Comparison of ENCODE assay signal across 25 mouse cellular contexts in genomic region chr16:86860828-86861227, GRCm38 (mm10).
DNase-seq lines count a peak whose midpoint lies in the region; ATAC-seq and TF ChIP-seq lines count a peak whose summit lies in the region.
"Had no signal": no experiment of that assay in that cellular context is flagged by ENCODE, and none has a peak within 500 bp of the region (broad histone marks: within the 10 kb centered on the region; RNA-seq: fewer than 3 reads in every experiment).

No protein-coding gene starts in this region.

- H3K9me3 ChIP-seq in forebrain, embryonic 14.5 days (replicated peaks; ENCODE audit: control insufficient read depth, low read length), result no peaks in the 10 kb centered on the region
- no peaks in the 10 kb centered on the region for H3K9me3 ChIP-seq in forebrain, embryonic 12.5 days
- H3K9me3 ChIP-seq in forebrain, postnatal 0 days (ENCODE audit: low read length), result no peaks in the 10 kb centered on the region
- no peaks in the 10 kb centered on the region for H3K9me3 ChIP-seq in forebrain, embryonic 11.5 days (ENCODE audit: control insufficient read depth, low read length)
- H3K9me3 ChIP-seq: embryonic facial prominence, embryonic 13.5 days; embryonic facial prominence, embryonic 15.5 days; forebrain, embryonic 13.5 days; G1E had no signal

- DNase-seq in forebrain, embryonic 14.5 days (ENCODE audit: low spot score), result peak; percentile 13
- no peak for DNase-seq in forebrain, postnatal 0 days
- DNase-seq in forebrain, embryonic 11.5 days (ENCODE audit: low spot score), result no peak
- no peak for DNase-seq in adrenal gland, adult (ENCODE audit: inconsistent age in 2 of 2, low spot score in 1 of 2)
- DNase-seq: adrenal gland, adult 2 months; adrenal gland, postnatal 10 days; adrenal gland, postnatal 25 days; B cell, adult 2 months; cerebellum, adult 11 months; cerebellum, adult 18-20 months; cerebellum, adult 8-10 months; cerebellum, adult 9-11 months; cerebellum, postnatal 14 days; cerebellum, postnatal 36 days; embryo, embryonic 11 days had no signal

- H3K4me3 ChIP-seq in forebrain, embryonic 14.5 days (ENCODE audit: low read depth, low read length), result no peak overlapping the region
- no peak overlapping the region for H3K4me3 ChIP-seq in forebrain, embryonic 12.5 days (replicated peaks)
- H3K4me3 ChIP-seq in forebrain, postnatal 0 days (ENCODE audit: low read depth, low read length), result no peak overlapping the region
- H3K4me3 ChIP-seq in forebrain, embryonic 11.5 days (ENCODE audit: low read depth, low read length), result no peak overlapping the region
- H3K4me3 ChIP-seq: embryonic facial prominence, embryonic 13.5 days; embryonic facial prominence, embryonic 15.5 days; erythroblast, embryonic 14.5 days; forebrain, embryonic 13.5 days had no signal

- H3K27me3 ChIP-seq in forebrain, embryonic 14.5 days (replicated peaks; ENCODE audit: control insufficient read depth, insufficient read depth, low read length), result no peaks in the 10 kb centered on the region
- H3K27me3 ChIP-seq in forebrain, embryonic 12.5 days, result no peaks in the 10 kb centered on the region
- H3K27me3 ChIP-seq in forebrain, postnatal 0 days (ENCODE audit: insufficient read depth, low read length), result no peaks in the 10 kb centered on the region
- no peaks in the 10 kb centered on the region for H3K27me3 ChIP-seq in forebrain, embryonic 11.5 days (ENCODE audit: control insufficient read depth, insufficient read depth, low read length)
- H3K27me3 ChIP-seq: CH12.LX; embryonic facial prominence, embryonic 13.5 days; embryonic facial prominence, embryonic 15.5 days; forebrain, embryonic 13.5 days; Patski had no signal

- WGBS in forebrain, embryonic 14.5 days, result 87% methylated on average over 2 of the region's 2 CpGs
- 89% methylated on average over 2 of the region's 2 CpGs for WGBS in forebrain, embryonic 12.5 days
- 70% methylated on average over 2 of the region's 2 CpGs for WGBS in forebrain, postnatal 0 days
- WGBS in forebrain, embryonic 11.5 days, result 88% methylated on average over 2 of the region's 2 CpGs

- no peak overlapping the region for H3K4me2 ChIP-seq in forebrain, embryonic 14.5 days (ENCODE audit: low read length)
- no peak overlapping the region for H3K4me2 ChIP-seq in forebrain, embryonic 12.5 days
- no peak overlapping the region for H3K4me2 ChIP-seq in forebrain, postnatal 0 days (ENCODE audit: low read depth)
- H3K4me2 ChIP-seq in forebrain, embryonic 11.5 days (ENCODE audit: low read depth, low read length, severe bottlenecking), result no peak overlapping the region
- H3K4me2 ChIP-seq: embryonic facial prominence, embryonic 13.5 days; embryonic facial prominence, embryonic 15.5 days; forebrain, embryonic 13.5 days had no signal

- no peak for TF ChIP-seq CTCF in forebrain, postnatal 0 days (IDR thresholded peaks at IDR 0.05; ENCODE audit: low read depth)

- no peak overlapping the region for H3K27ac ChIP-seq in forebrain, embryonic 14.5 days (ENCODE audit: low read depth, low read length)
- no peak overlapping the region for H3K27ac ChIP-seq in forebrain, embryonic 12.5 days
- no peak overlapping the region for H3K27ac ChIP-seq in forebrain, postnatal 0 days (ENCODE audit: low read depth, low read length)
- H3K27ac ChIP-seq in forebrain, embryonic 11.5 days (ENCODE audit: low read depth, low read length), result no peak overlapping the region
- H3K27ac ChIP-seq: embryonic facial prominence, embryonic 13.5 days; embryonic facial prominence, embryonic 15.5 days; forebrain, embryonic 13.5 days had no signal

- H3K9ac ChIP-seq in forebrain, embryonic 14.5 days (ENCODE audit: low read length), result no peak overlapping the region
- no peak overlapping the region for H3K9ac ChIP-seq in forebrain, embryonic 12.5 days
- no peak overlapping the region for H3K9ac ChIP-seq in forebrain, postnatal 0 days
- no peak overlapping the region for H3K9ac ChIP-seq in forebrain, embryonic 11.5 days (ENCODE audit: low read length)
- H3K9ac ChIP-seq: embryonic facial prominence, embryonic 13.5 days; embryonic facial prominence, embryonic 15.5 days; forebrain, embryonic 13.5 days had no signal

- no peaks in the 10 kb centered on the region for H3K36me3 ChIP-seq in forebrain, embryonic 14.5 days (ENCODE audit: control insufficient read depth, insufficient read depth, low read length)
- H3K36me3 ChIP-seq in forebrain, embryonic 12.5 days (replicated peaks), result no peaks in the 10 kb centered on the region
- no peaks in the 10 kb centered on the region for H3K36me3 ChIP-seq in forebrain, postnatal 0 days (ENCODE audit: insufficient read depth)
- H3K36me3 ChIP-seq in forebrain, embryonic 11.5 days (ENCODE audit: control insufficient read depth, insufficient read depth, low read length), result no peaks in the 10 kb centered on the region
- H3K36me3 ChIP-seq: embryonic facial prominence, embryonic 13.5 days; embryonic facial prominence, embryonic 15.5 days; G1E had no signal

- H3K4me1 ChIP-seq in forebrain, embryonic 14.5 days (ENCODE audit: control insufficient read depth, insufficient read depth, low read length), result no peaks in the 10 kb centered on the region
- no peaks in the 10 kb centered on the region for H3K4me1 ChIP-seq in forebrain, embryonic 12.5 days
- no peaks in the 10 kb centered on the region for H3K4me1 ChIP-seq in forebrain, postnatal 0 days (ENCODE audit: insufficient read depth)
- H3K4me1 ChIP-seq in forebrain, embryonic 11.5 days (replicated peaks; ENCODE audit: control insufficient read depth, insufficient read depth, low read length), result no peaks in the 10 kb centered on the region
- H3K4me1 ChIP-seq: embryonic facial prominence, embryonic 13.5 days; embryonic facial prominence, embryonic 15.5 days; forebrain, embryonic 13.5 days had no signal

- ATAC-seq in forebrain, embryonic 14.5 days, result 0 out of 2 replicates have a peak, but pooled peaks have one; percentile 37
- ATAC-seq in forebrain, embryonic 12.5 days (ENCODE audit: low FRiP score), result no peak
- ATAC-seq in forebrain, postnatal 0 days, result peak; percentile 55; the same call in 1 of the 2 replicates
- no peak for ATAC-seq in forebrain, embryonic 11.5 days (replicated peaks; ENCODE audit: low FRiP score)
- ATAC-seq: activated CD4-positive, CD25-positive, alpha-beta regulatory T cell, adult 4 months; CD4-positive, CD25-positive, alpha-beta regulatory T cell, adult 4 months; forebrain, embryonic 13.5 days; Patski had no signal

Comparison
In these comparisons a context has a peak if more than half of its experiments do, and no peak if none do; other contexts are left out.
1. ATAC-seq: peak in forebrain, embryonic 14.5 days (single experiment) and forebrain, postnatal 0 days (single experiment); none in forebrain, embryonic 12.5 days (single experiment) and forebrain, embryonic 11.5 days (single experiment).